Mouse (Mus musculus): ENCODE measurements around the gene Macf1.
A peak's percentile ranks its signal among the peaks of the same experiment; 100 is the strongest.
"Not testable (repeated sequence)": the region's sequence is repeated elsewhere in the genome, so short reads cannot be mapped to it uniquely, and the experiment has no call there.

Macf1 gene

GRCm38 (mm10) chr4:123335796-123336585 is 348.2 kb downstream of the Macf1 start:
- no peak for DNase-seq

GRCm38 (mm10) chr4:123335244-123335643 is 348.9 kb downstream of the Macf1 start:
- not testable (repeated sequence) for DNase-seq

- DNase-seq = no peak
Observed at GRCm38 (mm10) chr4:123334177-123334576, 350.0 kb downstream of the Macf1 start.

GRCm38 (mm10) chr4:123333151-123333550 is 351.0 kb downstream of the Macf1 start:
- DNase-seq = no peak

- not testable (repeated sequence) for DNase-seq
Observed at GRCm38 (mm10) chr4:123331961-123332360, 352.2 kb downstream of the Macf1 start.

GRCm38 (mm10) chr4:123331326-123331725 is 352.8 kb downstream of the Macf1 start:
- DNase-seq = no peak

GRCm38 (mm10) chr4:123328946-123329345 is 355.2 kb downstream of the Macf1 start:
- DNase-seq = no peak

- DNase-seq = no peak
Observed at GRCm38 (mm10) chr4:123327630-123328029, 356.5 kb downstream of the Macf1 start.

GRCm38 (mm10) chr4:123326087-123326486 is 358.1 kb downstream of the Macf1 start:
- no peak for DNase-seq

GRCm38 (mm10) chr4:123323534-123323933 is 360.6 kb downstream of the Macf1 start, which contains the start of gene Oxct2a:
Gene Oxct2a (minus strand): TSS chr4:123323634.
- no peak for DNase-seq

GRCm38 (mm10) chr4:123322910-123323309 is 361.2 kb downstream of the Macf1 start:
- not testable (repeated sequence) for DNase-seq

GRCm38 (mm10) chr4:123314497-123314896 is 369.7 kb downstream of the Macf1 start:
- no peak for DNase-seq

GRCm38 (mm10) chr4:123313010-123313409 is 371.1 kb downstream of the Macf1 start:
- no peak for DNase-seq

GRCm38 (mm10) chr4:123311845-123312244 is 372.3 kb downstream of the Macf1 start:
- DNase-seq = no peak

- DNase-seq = no peak
Observed at GRCm38 (mm10) chr4:123308292-123308691, 375.9 kb downstream of the Macf1 start.

- no peak for DNase-seq
Observed at GRCm38 (mm10) chr4:123306999-123307398, 377.2 kb downstream of the Macf1 start.

GRCm38 (mm10) chr4:123305789-123306188 is 378.4 kb downstream of the Macf1 start:
- DNase-seq = peak; percentile 63

Data from lung, postnatal 10 days (tissue).